Mouse (Mus musculus) CH12.LX (cell line): ENCODE results near the gene Emc6. TPM values are rescaled to one million over a fixed set of nuclear protein-coding genes. Genes with fewer than 3 reads are reported as not detected.

ENCODE experiments used
- DNase-seq: peaks from one replicate; pipeline ENCODE4 v3.0.0-alpha.2; 2013; ENCODE audit errors: extremely low read depth
- H3K27ac ChIP-seq: 2 replicates; pipeline ENCODE4 v1.5.1; 2012; ENCODE audit warnings: low read depth, mild to moderate bottlenecking, control low read depth, moderate library complexity; ENCODE audit not compliant: insufficient read depth
- H3K27me3 ChIP-seq: replicated peaks from 2 replicates; pipeline ENCODE3; 2012; ENCODE audit warnings: inconsistent platforms
- H3K36me3 ChIP-seq, 2 experiments: replicated peaks in 1 of 2; 2 replicates each; pipeline versions ENCODE3 to v1.6.1; 2012; ENCODE audit warnings: inconsistent platforms in 1 of 2, low read length in 1 of 2, mild to moderate bottlenecking in 1 of 2, mixed read lengths in 1 of 2, moderate library complexity in 1 of 2; ENCODE audit not compliant: control insufficient read depth in 1 of 2, insufficient read depth in 1 of 2
- H3K4me1 ChIP-seq, 2 experiments: 2 replicates each; pipeline ENCODE4 v1.6.1; 2012; ENCODE audit warnings: inconsistent platforms in 1 of 2, moderate library complexity in 1 of 2; ENCODE audit not compliant: insufficient read depth in 2 of 2, control insufficient read depth in 1 of 2
- H3K4me2 ChIP-seq: 2 replicates; pipeline ENCODE4 v1.6.1; 2012; ENCODE audit warnings: low read depth, mild to moderate bottlenecking, control low read depth; ENCODE audit not compliant: poor library complexity, insufficient read depth, severe bottlenecking
- H3K4me3 ChIP-seq, 3 experiments: fragments of 150-350 bp in 1 of 3; sonication (generic) in 1 of 3; replicated peaks in 1 of 3; 2 replicates each; pipeline versions ENCODE3 to v1.5.1; 2011 to 2012; ENCODE audit warnings: low read depth in 2 of 3, low read length in 2 of 3, mild to moderate bottlenecking in 2 of 3, moderate library complexity in 2 of 3, control low read depth in 1 of 3, improper control_type of control experiment in 1 of 3, inconsistent platforms in 1 of 3, mixed read lengths in 1 of 3; ENCODE audit not compliant: poor library complexity in 1 of 3
- H3K79me2 ChIP-seq: replicated peaks from 2 replicates; pipeline ENCODE4 v1.6.1; 2012; ENCODE audit warnings: mild to moderate bottlenecking, moderate library complexity; ENCODE audit not compliant: control insufficient read depth, poor library complexity, insufficient read depth, severe bottlenecking; ENCODE audit errors: extremely low read depth
- H3K9ac ChIP-seq: 2 replicates; pipeline ENCODE4 v1.6.1; 2012; ENCODE audit warnings: low read depth, mild to moderate bottlenecking, control low read depth, moderate library complexity; ENCODE audit not compliant: insufficient read depth
- H3K9me3 ChIP-seq: replicated peaks from 2 replicates; pipeline ENCODE3; 2012; ENCODE audit warnings: low read length, inconsistent platforms, mixed read lengths
- BHLHE40 ChIP-seq: IDR thresholded peaks from 2 replicates; pipeline ENCODE4 v1.6.1; 2011; ENCODE audit warnings: mild to moderate bottlenecking, low read depth, low read length, improper control_type of control experiment
- CHD1 ChIP-seq: IDR thresholded peaks from 2 replicates; pipeline ENCODE4 v1.6.1; 2012; ENCODE audit warnings: low read depth, low read length, improper control_type of control experiment, inconsistent platforms
- CHD2 ChIP-seq: IDR thresholded peaks from 2 replicates; pipeline ENCODE4 v1.6.1; 2011; ENCODE audit warnings: low read length, improper control_type of control experiment
- E2F4 ChIP-seq: IDR thresholded peaks from 2 replicates; pipeline ENCODE4 v1.6.1; 2011; ENCODE audit warnings: low read depth, low read length, improper control_type of control experiment; ENCODE audit not compliant: insufficient replicate concordance
- ELF1 ChIP-seq: IDR thresholded peaks from 2 replicates; pipeline ENCODE4 v1.6.1; 2014; ENCODE audit warnings: low read depth, mild to moderate bottlenecking, inconsistent platforms, low read length, improper control_type of control experiment
- EP300 ChIP-seq: IDR thresholded peaks from 2 replicates; pipeline ENCODE4 v1.6.1; 2011; ENCODE audit warnings: low read length, improper control_type of control experiment
- ETS1 ChIP-seq: conservative IDR thresholded peaks from 2 replicates; pipeline ENCODE4 v1.6.1; 2012; ENCODE audit warnings: low read depth, mild to moderate bottlenecking, inconsistent platforms, low read length, improper control_type of control experiment, moderate library complexity
- HCFC1 ChIP-seq: IDR thresholded peaks from 2 replicates; pipeline ENCODE4 v1.6.1; 2012; ENCODE audit warnings: low read depth, mild to moderate bottlenecking, inconsistent platforms, low read length, improper control_type of control experiment
- IRF4 ChIP-seq: IDR thresholded peaks from 2 replicates; pipeline ENCODE4 v1.6.1; 2014; ENCODE audit warnings: low read depth, mild to moderate bottlenecking, inconsistent platforms, low read length, improper control_type of control experiment
- MAX ChIP-seq: IDR thresholded peaks from 2 replicates; pipeline ENCODE4 v1.6.1; 2011; ENCODE audit warnings: low read length, improper control_type of control experiment
- MXI1 ChIP-seq: IDR thresholded peaks from 2 replicates; pipeline ENCODE4 v1.6.1; 2011; ENCODE audit warnings: mild to moderate bottlenecking, low read depth, low read length, improper control_type of control experiment
- MYC ChIP-seq: IDR thresholded peaks from 2 replicates; pipeline ENCODE4 v1.6.1; 2011; ENCODE audit warnings: low read depth, mild to moderate bottlenecking, improper control_type of control experiment, low read length
- NELFE ChIP-seq: IDR thresholded peaks from 2 replicates; pipeline ENCODE4 v1.6.1; 2011; ENCODE audit warnings: low read depth, low read length, improper control_type of control experiment
- NRF1 ChIP-seq: IDR thresholded peaks from 2 replicates; pipeline ENCODE4 v1.6.1; 2014; ENCODE audit warnings: low read depth, mild to moderate bottlenecking, inconsistent platforms, low read length, improper control_type of control experiment, moderate library complexity
- POLR2A ChIP-seq: IDR thresholded peaks from 2 replicates; pipeline ENCODE4 v1.6.1; 2011; ENCODE audit warnings: low read depth, mild to moderate bottlenecking, improper control_type of control experiment, low read length
- RCOR1 ChIP-seq: conservative IDR thresholded peaks from 2 replicates; pipeline ENCODE4 v1.6.1; 2012; ENCODE audit warnings: low read depth, mild to moderate bottlenecking, inconsistent platforms, low read length, improper control_type of control experiment
- SIN3A ChIP-seq: IDR thresholded peaks from 2 replicates; pipeline ENCODE4 v1.6.1; 2012; ENCODE audit warnings: low read length, improper control_type of control experiment, inconsistent platforms
- TBP ChIP-seq: conservative IDR thresholded peaks from 2 replicates; pipeline ENCODE4 v1.6.1; 2011; ENCODE audit warnings: low read depth, low read length, improper control_type of control experiment
- UBTF ChIP-seq: IDR thresholded peaks from 2 replicates; pipeline ENCODE4 v1.6.1; 2012; ENCODE audit warnings: low read depth, mild to moderate bottlenecking, inconsistent platforms, low read length, improper control_type of control experiment, moderate library complexity
- ZC3H11A ChIP-seq: IDR thresholded peaks from 2 replicates; pipeline ENCODE4 v1.6.1; 2012; ENCODE audit warnings: low read depth, mild to moderate bottlenecking, inconsistent platforms, low read length, improper control_type of control experiment
- ZKSCAN1 ChIP-seq: IDR thresholded peaks from 2 replicates; pipeline ENCODE4 v1.6.1; 2012; ENCODE audit warnings: low read depth, inconsistent platforms, low read length, improper control_type of control experiment, borderline replicate concordance
- ZMIZ1 ChIP-seq: IDR thresholded peaks from 2 replicates; pipeline ENCODE4 v1.6.1; 2012; ENCODE audit warnings: low read depth, mild to moderate bottlenecking, inconsistent platforms, low read length, improper control_type of control experiment
- dilution Hi-C: fragments of 300-500 bp; cut with MboI; formaldehyde crosslinking; loops from 2 replicates; pipeline ENCODE4 v1.14.3; 2020; ENCODE audit warnings: low sequenced_read_pairs; ENCODE audit not compliant: extremely low pct_unique_long_range_greater_than_20kb, extremely low pct_ligation_motif_present
- in situ Hi-C: fragments of 300-500 bp; cut with MboI; formaldehyde crosslinking; loops from 3 replicates; pipeline ENCODE4 v1.14.3; 2019; ENCODE audit warnings: low sequenced_read_pairs, low pct_ligation_motif_present, low pct_unique_long_range_greater_than_20kb, mixed read lengths
- polyA plus RNA-seq: library from polyadenylated mRNA; unstranded; fragments of >175 nt; gene quantifications from 2 replicates; pipeline ENCODE4 v1.2.1, GENCODE M21; 2012; ENCODE audit warnings: low read depth; ENCODE audit not compliant: insufficient read length
- total RNA-seq, 2 experiments: library from RNA; depleted of rRNA; stranded (reverse); fragments of 300-350 nt in 1 of 2; fragments of >200 nt in 1 of 2; gene quantifications; 2 replicates each; pipeline ENCODE4 v1.2.3; 2012 to 2014

The Emc6 gene
- total and polyA plus RNA-seq, 3 experiments = 124 to 292 (median 138) TPM

DNA sequence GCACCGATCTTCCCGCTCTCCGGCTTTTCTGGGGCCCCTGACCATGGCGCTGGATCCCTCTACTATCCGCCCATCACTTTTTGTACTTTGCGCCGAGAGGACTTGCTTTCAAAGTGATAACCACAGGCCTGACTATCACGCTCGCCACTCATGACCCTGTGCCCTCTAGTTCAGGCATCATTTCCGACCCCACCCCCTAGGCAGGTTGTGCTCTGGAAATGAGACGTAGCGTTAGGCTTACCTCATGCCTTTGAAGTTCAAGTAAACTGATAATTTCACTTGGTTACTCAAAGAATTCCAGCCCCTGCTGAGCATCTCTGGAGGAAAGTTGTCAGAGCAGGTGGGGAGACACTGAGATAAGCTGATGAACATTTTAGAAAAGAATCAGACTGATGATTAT, 23.0 kb upstream of the Emc6 start:
- peak; percentile 44 for DNase-seq
- no peak for TF ChIP-seq IRF4
- peak; percentile 61 for TF ChIP-seq BHLHE40
- TF ChIP-seq ETS1 = 0 out of 2 replicates have a peak, but pooled peaks have one; percentile 13
- peaks cover 2% of the 10 kb centered on the region for H3K27me3 ChIP-seq
- H3K4me1 ChIP-seq = peaks cover 6 to 25% of the 10 kb centered on the region in 2 experiments; a peak in 3 of 4 replicates
- H3K4me3 ChIP-seq = peak overlapping the region; percentile 70 to 91 (median 79)
- dilution Hi-C loops = no loop called here
- H3K9me3 ChIP-seq = no peaks in the 10 kb centered on the region
- in situ Hi-C loops = no loop called here
- peaks cover 0 to 7% of the 10 kb centered on the region in 2 experiments for H3K36me3 ChIP-seq
- H3K9ac ChIP-seq = peak overlapping the region; percentile 68
- peak overlapping the region; percentile 90 for H3K4me2 ChIP-seq
- no peaks in the 10 kb centered on the region for H3K79me2 ChIP-seq
- H3K27ac ChIP-seq = no peak overlapping the region

DNA sequence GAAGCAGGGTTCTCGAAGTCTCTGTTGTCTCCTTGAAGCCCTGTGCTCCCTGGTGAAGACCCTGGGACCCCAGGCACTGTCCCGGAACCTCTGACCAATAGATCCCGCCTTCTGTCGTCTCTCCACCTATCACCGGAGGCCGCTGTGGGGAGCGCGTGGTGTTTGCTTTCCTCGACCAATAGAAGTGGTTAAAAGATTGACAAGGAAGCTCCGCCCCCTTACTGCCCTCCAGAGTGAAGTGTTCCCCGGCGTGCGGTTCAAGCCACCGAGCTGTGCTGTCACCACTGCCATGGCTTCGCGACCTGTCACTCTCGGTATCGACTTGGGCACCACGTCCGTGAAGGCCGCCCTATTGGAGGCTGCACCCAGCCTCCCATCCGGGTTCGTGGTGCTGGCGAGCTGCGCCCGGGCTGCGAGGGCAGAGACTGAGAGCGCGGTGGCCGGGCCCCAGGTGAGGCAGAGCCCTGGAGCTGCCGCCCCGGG, 22.4 kb upstream of the Emc6 start, which contains the start of gene Shpk:
Gene Shpk (plus strand): TSS at position 231 of the 483 bp plus-strand sequence.
- H3K4me1 ChIP-seq = peaks cover 6 to 25% of the 10 kb centered on the region in 2 experiments; a peak in 3 of 4 replicates
- peaks cover 2% of the 10 kb centered on the region for H3K27me3 ChIP-seq
- H3K9ac ChIP-seq = peak within 1 kb of the TSS; percentile 76
- in situ Hi-C loops = no loop called here
- no peaks in the 10 kb centered on the region for H3K9me3 ChIP-seq
- H3K36me3 ChIP-seq = peaks cover 0 to 7% of the 10 kb centered on the region in 2 experiments
- H3K4me3 ChIP-seq = peak within 1 kb of the TSS; percentile 70 to 91 (median 79)
- no peak for TF ChIP-seq RCOR1
- TF ChIP-seq NELFE = no peak; the same call in 1 of the 2 replicates
- TF ChIP-seq CHD1 = 0 out of 2 replicates have a peak, but pooled peaks have one; percentile 30
- TF ChIP-seq CHD2 = peak; percentile 68; the same call in 1 of the 2 replicates
- TF ChIP-seq ZKSCAN1 = no peak
- peak; percentile 83 for TF ChIP-seq UBTF
- TF ChIP-seq ZC3H11A = no peak
- peak; percentile 7; the same call in 1 of the 2 replicates for TF ChIP-seq NRF1
- TF ChIP-seq E2F4 = 0 out of 2 replicates have a peak, but pooled peaks have one; percentile 54
- TF ChIP-seq MYC = peak; percentile 71; the same call in 1 of the 2 replicates
- TF ChIP-seq POLR2A = peak; percentile 65
- peak; percentile 60 for TF ChIP-seq MAX
- TF ChIP-seq TBP = peak; percentile 69
- TF ChIP-seq HCFC1 = peak; percentile 58; the same call in 1 of the 2 replicates
- peak; percentile 88 for TF ChIP-seq SIN3A
- TF ChIP-seq ELF1 = peak; percentile 84
- TF ChIP-seq MXI1 = peak; percentile 86
- no peak for TF ChIP-seq EP300
- peak; percentile 38; the same call in 1 of the 2 replicates for TF ChIP-seq ZMIZ1
- no peak within 1 kb of the TSS for H3K27ac ChIP-seq
- peak within 1 kb of the TSS; percentile 90 for H3K4me2 ChIP-seq
- peak; percentile 99 for DNase-seq
- dilution Hi-C loops = no loop called here
- no peaks in the 10 kb centered on the region for H3K79me2 ChIP-seq
